Comparison of ENCODE assay signal across 25 mouse cellular contexts in the genomic region with DNA sequence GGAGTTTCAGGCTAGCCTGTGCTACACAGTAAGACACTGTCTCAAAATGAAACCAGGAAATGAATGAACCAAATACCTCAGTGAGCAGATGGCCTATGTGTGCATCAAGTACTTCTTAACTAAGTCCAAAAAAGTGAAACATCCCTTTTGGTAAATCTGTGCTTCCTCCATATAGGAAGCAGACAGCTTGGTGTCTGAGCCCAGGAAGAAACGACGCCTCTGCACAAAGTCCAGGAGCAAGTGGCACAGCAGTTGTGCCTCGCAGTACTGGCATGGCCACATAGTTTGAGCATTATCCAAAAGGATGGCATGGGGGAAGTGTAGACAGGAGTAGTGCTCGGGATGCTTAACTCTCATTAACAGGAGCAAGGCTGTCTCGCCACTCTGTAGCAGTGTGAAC.
"Had no signal": no experiment of that assay in that cellular context is flagged by ENCODE, and none has a peak within 500 bp of the region (broad histone marks: within the 10 kb centered on the region; RNA-seq: fewer than 3 reads in every experiment).

No protein-coding gene starts in this region.

- H3K4me1 ChIP-seq: heart, embryonic 12.5 days; hindbrain, embryonic 13.5 days; hindbrain, embryonic 15.5 days; liver, embryonic 13.5 days; liver, embryonic 15.5 days had no signal

- H3K27ac ChIP-seq: heart, embryonic 10.5 days; hindbrain, embryonic 13.5 days; hindbrain, embryonic 15.5 days; hindbrain, postnatal 0 days; kidney, embryonic 15.5 days; kidney, postnatal 0 days; limb, embryonic 13.5 days; liver, embryonic 13.5 days; liver, embryonic 15.5 days had no signal

- H3K36me3 ChIP-seq: heart, embryonic 10.5 days; heart, embryonic 12.5 days; hindbrain, embryonic 13.5 days; hindbrain, embryonic 15.5 days; kidney, embryonic 15.5 days; limb, embryonic 13.5 days; liver, embryonic 13.5 days; liver, embryonic 15.5 days had no signal

- H3K4me3 ChIP-seq: heart, embryonic 10.5 days; heart, embryonic 12.5 days; hindbrain, embryonic 13.5 days; hindbrain, embryonic 15.5 days; kidney, embryonic 15.5 days; limb, embryonic 13.5 days; liver, embryonic 13.5 days; liver, embryonic 15.5 days had no signal

- ATAC-seq: forebrain, postnatal 0 days; liver, postnatal 0 days had no signal

- H3K4me2 ChIP-seq: heart, embryonic 12.5 days; hindbrain, embryonic 13.5 days; hindbrain, embryonic 15.5 days; kidney, embryonic 15.5 days; limb, embryonic 13.5 days; liver, embryonic 11.5 days; liver, embryonic 13.5 days; liver, embryonic 15.5 days had no signal

- H3K9me3 ChIP-seq: heart, embryonic 10.5 days; heart, embryonic 12.5 days; hindbrain, embryonic 13.5 days; hindbrain, embryonic 15.5 days; kidney, embryonic 15.5 days; liver, embryonic 13.5 days; liver, embryonic 15.5 days had no signal

- H3K27me3 ChIP-seq: heart, embryonic 12.5 days; hindbrain, embryonic 13.5 days; hindbrain, embryonic 15.5 days; kidney, embryonic 15.5 days; limb, embryonic 13.5 days; liver, embryonic 13.5 days; liver, embryonic 15.5 days had no signal

- H3K9ac ChIP-seq: forebrain, postnatal 0 days; heart, embryonic 12.5 days; hindbrain, embryonic 13.5 days; hindbrain, embryonic 15.5 days; kidney, embryonic 15.5 days; limb, embryonic 13.5 days; liver, embryonic 13.5 days; liver, embryonic 15.5 days; liver, postnatal 0 days had no signal

- DNase-seq: forebrain, postnatal 0 days; gastrocnemius, postnatal 10 days; gastrocnemius, postnatal 25 days; heart, adult 18-20 months; heart, postnatal 10 days; heart, postnatal 36 days; kidney, adult 11 months; kidney, adult 2 months; kidney, adult 9 months; kidney, postnatal 14 days; kidney, postnatal 36 days; left cerebral cortex, postnatal 4 days; liver; liver, embryonic 13.5 days; liver, postnatal 0 days had no signal
